Comparison of ENCODE assay signal across 8 mouse cellular contexts in genomic region chr7:100124211-100124610, GRCm38 (mm10). TPM values are rescaled to one million over a fixed set of nuclear protein-coding genes. Genes with fewer than 3 reads are reported as not detected.
DNase-seq lines count a peak whose midpoint lies in the region; ATAC-seq and TF ChIP-seq lines count a peak whose summit lies in the region.

No protein-coding gene starts in this region.

- H3K9me3 ChIP-seq in midbrain, embryonic 10.5 days (replicated peaks), result no peaks in the 10 kb centered on the region; the same call in 1 of the 2 replicates
- no peaks in the 10 kb centered on the region for H3K9me3 ChIP-seq in midbrain, embryonic 15.5 days

- no peaks in the 10 kb centered on the region for H3K27me3 ChIP-seq in midbrain, embryonic 10.5 days (ENCODE audit: low read depth, poor library complexity, severe bottlenecking)
- H3K27me3 ChIP-seq in midbrain, embryonic 15.5 days (replicated peaks), result no peaks in the 10 kb centered on the region
- no peaks in the 10 kb centered on the region for H3K27me3 ChIP-seq in small intestine, adult 2 months (ENCODE audit: control insufficient read depth, insufficient read depth, low read length)

- ATAC-seq in midbrain, embryonic 15.5 days (replicated peaks), result no peak

- H3K27ac ChIP-seq in midbrain, embryonic 10.5 days (replicated peaks), result no peak overlapping the region
- no peak overlapping the region for H3K27ac ChIP-seq in midbrain, embryonic 15.5 days
- H3K27ac ChIP-seq in bone marrow macrophage, adult 2 months (ENCODE audit: insufficient read depth, low read depth, low read length), result no peak overlapping the region
- no peak overlapping the region for H3K27ac ChIP-seq in small intestine, adult 2 months (ENCODE audit: insufficient read depth, low read depth, low read length)

- H3K4me1 ChIP-seq in midbrain, embryonic 10.5 days, result peaks cover 32% of the 10 kb centered on the region
- peaks cover 19% of the 10 kb centered on the region for H3K4me1 ChIP-seq in midbrain, embryonic 15.5 days
- peaks cover 4% of the 10 kb centered on the region for H3K4me1 ChIP-seq in bone marrow macrophage, adult 2 months (ENCODE audit: control insufficient read depth, insufficient read depth, low read length)
- peaks cover 13% of the 10 kb centered on the region; the same call in 1 of the 2 replicates for H3K4me1 ChIP-seq in small intestine, adult 2 months (ENCODE audit: control insufficient read depth, insufficient read depth, insufficient read length, low read length)

- H3K36me3 ChIP-seq in midbrain, embryonic 10.5 days, result peaks cover 7% of the 10 kb centered on the region
- no peaks in the 10 kb centered on the region; the same call in 1 of the 2 replicates for H3K36me3 ChIP-seq in midbrain, embryonic 15.5 days (replicated peaks)
- H3K36me3 ChIP-seq in small intestine, adult 2 months (ENCODE audit: control insufficient read depth, insufficient read depth, low read length), result no peaks in the 10 kb centered on the region

- H3K4me3 ChIP-seq in midbrain, embryonic 10.5 days, result no peak overlapping the region
- no peak overlapping the region for H3K4me3 ChIP-seq in midbrain, embryonic 15.5 days
- H3K4me3 ChIP-seq in bone marrow macrophage, adult 2 months (ENCODE audit: insufficient read depth, low read length), result no peak overlapping the region
- H3K4me3 ChIP-seq in small intestine, adult 2 months (ENCODE audit: low read depth, low read length), result no peak overlapping the region

- no peak for TF ChIP-seq POLR2A in bone marrow macrophage, adult 2 months (IDR thresholded peaks at IDR 0.05; ENCODE audit: borderline replicate concordance, low read depth, low read length)
- TF ChIP-seq POLR2A in small intestine, adult 2 months (IDR thresholded peaks at IDR 0.05; ENCODE audit: low read depth, low read length), result no peak

- TF ChIP-seq CTCF in bone marrow macrophage, adult 2 months (IDR thresholded peaks at IDR 0.05; ENCODE audit: low read depth, low read length), result peak; percentile 55
- peak; percentile 69; the same call in 1 of the 2 replicates for TF ChIP-seq CTCF in small intestine, adult 2 months (IDR thresholded peaks at IDR 0.05; ENCODE audit: extremely low read depth, insufficient read length, insufficient replicate concordance, low read depth, low read length)

- 68% methylated on average over 2 of the region's 2 CpGs for WGBS in midbrain, embryonic 10.5 days
- 84% methylated on average over 2 of the region's 2 CpGs for WGBS in midbrain, embryonic 15.5 days
- 73% methylated on average over 2 of the region's 2 CpGs for WGBS in small intestine, adult 2 months

- H3K4me2 ChIP-seq in midbrain, embryonic 15.5 days, result no peak overlapping the region

- DNase-seq in embryo, embryonic 10.5 days (ENCODE audit: low spot score), result peak; percentile 50
- no peak for DNase-seq in embryo, embryonic 10 days (ENCODE audit: low spot score)
- DNase-seq in midbrain, embryonic 10.5 days (ENCODE audit: low spot score), result peak; percentile 63
- peak; percentile 20 for DNase-seq in kidney, postnatal 14 days
- no peak for DNase-seq in yolk sac, embryonic 10.5 days (ENCODE audit: low spot score)

- no peak overlapping the region for H3K9ac ChIP-seq in midbrain, embryonic 15.5 days

RNA-seq across cellular contexts. Expression of gene Pold3, which starts 2.8 kb away (rescaled TPM):
- 114 and 117 TPM in 2 replicates for polyA plus RNA-seq in midbrain, embryonic 10.5 days (2016; fragmentation: Nextera tagmentation; extraction: Ambion mirVana)
- 49.0 and 53.8 TPM in 2 replicates for polyA plus RNA-seq in midbrain, embryonic 15.5 days (2015; fragmentation: Nextera tagmentation; extraction: Ambion mirVana)
- 55.3 and 61.5 TPM in 2 replicates for polyA plus RNA-seq in bone marrow macrophage, adult 2 months (2012; ENCODE audit: insufficient read depth, insufficient read length, missing spikeins)
- 2.4 and 4.2 TPM in 2 replicates for polyA plus RNA-seq in small intestine, adult 2 months (2012; rRNA removed)

RNA-seq across cellular contexts. Expression of gene Lipt2, which starts 34.9 kb away (rescaled TPM):
- polyA plus RNA-seq in midbrain, embryonic 10.5 days (2016; fragmentation: Nextera tagmentation; extraction: Ambion mirVana), result 20.7 and 23.4 TPM in 2 replicates
- 16.0 and 19.4 TPM in 2 replicates for polyA plus RNA-seq in midbrain, embryonic 15.5 days (2015; fragmentation: Nextera tagmentation; extraction: Ambion mirVana)
- polyA plus RNA-seq in bone marrow macrophage, adult 2 months (2012; ENCODE audit: insufficient read depth, insufficient read length, missing spikeins), result 2.4 and 4.2 TPM in 2 replicates
- polyA plus RNA-seq in small intestine, adult 2 months (2012; rRNA removed), result 11.5 and 13.2 TPM in 2 replicates

RNA-seq across cellular contexts. Expression of gene Kcne3, which starts 52.1 kb away (rescaled TPM):
- 2.9 and 6.7 TPM in 2 replicates for polyA plus RNA-seq in midbrain, embryonic 10.5 days (2016; fragmentation: Nextera tagmentation; extraction: Ambion mirVana)
- 0.60 and 0.98 TPM in 2 replicates for polyA plus RNA-seq in midbrain, embryonic 15.5 days (2015; fragmentation: Nextera tagmentation; extraction: Ambion mirVana)
- 1.7 and 5.0 TPM in 2 replicates for polyA plus RNA-seq in bone marrow macrophage, adult 2 months (2012; ENCODE audit: insufficient read depth, insufficient read length, missing spikeins)
- 94.9 and 97.8 TPM in 2 replicates for polyA plus RNA-seq in small intestine, adult 2 months (2012; rRNA removed)

Comparison
In these comparisons a context has a peak if more than half of its experiments do, and no peak if none do; other contexts are left out.
1. DNase-seq: peak in embryo, embryonic 10.5 days (single experiment), midbrain, embryonic 10.5 days (single experiment) and kidney, postnatal 14 days (single experiment); none in embryo, embryonic 10 days (single experiment) and yolk sac, embryonic 10.5 days (single experiment).
2. RNA of gene Kcne3, which starts 52.1 kb away (polyA plus RNA-seq): 94.9 to 97.8 TPM in small intestine, adult 2 months; 2.9 to 6.7 TPM in midbrain, embryonic 10.5 days, 1.7 to 5.0 TPM in bone marrow macrophage, adult 2 months and 0.60 to 0.98 TPM in midbrain, embryonic 15.5 days; every median in the first group is over 10 times any median in the second.